Mouse (Mus musculus) frontal cortex, adult 2 months (tissue): ENCODE measurements around the gene Lrrc4b. TPM values are rescaled to one million over a fixed set of nuclear protein-coding genes. Genes with fewer than 3 reads are reported as not detected.

Experiments
- polyA plus RNA-seq: library from polyadenylated mRNA; depleted of rRNA; stranded (reverse); fragments of >200 nt; gene quantifications from 2 replicates; pipeline ENCODE4 v1.2.3, GENCODE M21; 2012; rRNA removed

Gene Lrrc4b
- polyA plus RNA-seq, 1 experiment = 230 TPM

Other genes with a start within 250 kb of the Lrrc4b start
- gene Klk1b24, start 240.8 kb upstream of the Lrrc4b start, polyA plus RNA-seq = not detected in 2 replicates
- gene Klk1b3, start 230.8 kb upstream of the Lrrc4b start, polyA plus RNA-seq = not detected in 2 replicates
- gene Klk1b4, start 221.6 kb upstream of the Lrrc4b start, polyA plus RNA-seq = not detected in 2 replicates
- gene Klk1b5, start 213.1 kb upstream of the Lrrc4b start, polyA plus RNA-seq = not detected in 2 replicates
- gene Klk1, start 203.7 kb upstream of the Lrrc4b start, polyA plus RNA-seq = 0.25 TPM in 1 of 2 replicates, not detected in the other
- not detected in 2 replicates for gene Gm36864, start 192.8 kb upstream of the Lrrc4b start, polyA plus RNA-seq
- gene 1700028J19Rik, start 182.3 kb upstream of the Lrrc4b start, polyA plus RNA-seq = 2.1 TPM in 2 replicates
- 114 and 118 TPM in 2 replicates for gene 2410002F23Rik, start 182.3 kb upstream of the Lrrc4b start, polyA plus RNA-seq
- not detected in 2 replicates for gene Acp4, start 171.6 kb upstream of the Lrrc4b start, polyA plus RNA-seq
- gene Gm15517, start 167.6 kb upstream of the Lrrc4b start, polyA plus RNA-seq = 0.82 and 0.99 TPM in 2 replicates
- 4.8 and 5.4 TPM in 2 replicates for gene Clec11a, start 122.1 kb upstream of the Lrrc4b start, polyA plus RNA-seq
- 130 and 138 TPM in 2 replicates for gene Shank1, start 118.8 kb upstream of the Lrrc4b start, polyA plus RNA-seq
- 56.7 and 57.0 TPM in 2 replicates for gene Syt3, start 44.9 kb upstream of the Lrrc4b start, polyA plus RNA-seq
- gene 1700008O03Rik, start 43.2 kb upstream of the Lrrc4b start, polyA plus RNA-seq = 3.7 and 3.8 TPM in 2 replicates
- 12.2 and 14.4 TPM in 2 replicates for gene Aspdh, start 36.4 kb downstream of the Lrrc4b start, polyA plus RNA-seq
- gene Josd2, start 39.0 kb downstream of the Lrrc4b start, polyA plus RNA-seq = 169 and 184 TPM in 2 replicates
- gene Emc10, start 67.5 kb downstream of the Lrrc4b start, polyA plus RNA-seq = 252 and 282 TPM in 2 replicates
- gene Fam71e1, start 67.6 kb downstream of the Lrrc4b start, polyA plus RNA-seq = 27.3 and 33.6 TPM in 2 replicates
- gene Mybpc2, start 95.6 kb downstream of the Lrrc4b start, polyA plus RNA-seq = 0.11 and 0.12 TPM in 2 replicates
- 0.08 and 0.11 TPM in 2 replicates for gene Spib, start 103.1 kb downstream of the Lrrc4b start, polyA plus RNA-seq
- gene Pold1, start 119.8 kb downstream of the Lrrc4b start, polyA plus RNA-seq = 14.9 and 15.3 TPM in 2 replicates
- 82.9 and 90.2 TPM in 2 replicates for gene Nr1h2, start 124.9 kb downstream of the Lrrc4b start, polyA plus RNA-seq
- gene Napsa, start 143.4 kb downstream of the Lrrc4b start, polyA plus RNA-seq = 0.40 and 0.54 TPM in 2 replicates
- gene Kcnc3, start 161.6 kb downstream of the Lrrc4b start, polyA plus RNA-seq = 47.9 and 49.9 TPM in 2 replicates
- 17.5 and 18.6 TPM in 2 replicates for gene Myh14, start 241.8 kb downstream of the Lrrc4b start, polyA plus RNA-seq